Mouse (Mus musculus): Measurements from ENCODE around the gene Taldo1. TPM values are rescaled to one million over a fixed set of nuclear protein-coding genes. Genes with fewer than 3 reads are reported as not detected.

The Taldo1 gene
- 459 and 468 TPM in 2 replicates for polyA plus RNA-seq (2015; fragmentation: Nextera tagmentation; extraction: Ambion mirVana)

GRCm38 (mm10) chr7:141391625-141392551 is at the start of gene Taldo1:
Gene Taldo1, plus strand, starts transcription at chr7:141392199.
- peaks cover 2% of the 10 kb centered on the region; the same call in 1 of the 2 replicates for H3K36me3 ChIP-seq (ENCODE audit: control insufficient read depth, insufficient read depth, low read length)
- under 1% methylated on average over 57 of the region's 57 CpGs for WGBS
- TF ChIP-seq CTCF (IDR thresholded peaks at IDR 0.05; ENCODE audit: low read depth) (no peak), EP300 (optimal IDR thresholded peaks at IDR 0.05) (no peak)
- no peaks in the 10 kb centered on the region for H3K27me3 ChIP-seq (ENCODE audit: control insufficient read depth, insufficient read depth, low read length)
- peak within 1 kb of the TSS; percentile 68 for H3K4me3 ChIP-seq (ENCODE audit: low read depth, low read length)
- H3K4me1 ChIP-seq (replicated peaks; ENCODE audit: control insufficient read depth, insufficient read depth): 0 out of 2 replicates have a peak, but pooled peaks cover 3% of the 10 kb centered on the region
- H3K9me3 ChIP-seq (ENCODE audit: control insufficient read depth, low read length): no peaks in the 10 kb centered on the region
- peak; percentile 92 for ATAC-seq (ENCODE audit: low FRiP score, low TSS enrichment)
- peak within 1 kb of the TSS; percentile 77 for H3K9ac ChIP-seq (ENCODE audit: low read length)
- DNase-seq (ENCODE audit: low spot score): peak; percentile 97
- peak within 1 kb of the TSS; percentile 87 for H3K27ac ChIP-seq (replicated peaks)
- H3K4me2 ChIP-seq (replicated peaks; ENCODE audit: low read depth): peak within 1 kb of the TSS; percentile 88

DNA sequence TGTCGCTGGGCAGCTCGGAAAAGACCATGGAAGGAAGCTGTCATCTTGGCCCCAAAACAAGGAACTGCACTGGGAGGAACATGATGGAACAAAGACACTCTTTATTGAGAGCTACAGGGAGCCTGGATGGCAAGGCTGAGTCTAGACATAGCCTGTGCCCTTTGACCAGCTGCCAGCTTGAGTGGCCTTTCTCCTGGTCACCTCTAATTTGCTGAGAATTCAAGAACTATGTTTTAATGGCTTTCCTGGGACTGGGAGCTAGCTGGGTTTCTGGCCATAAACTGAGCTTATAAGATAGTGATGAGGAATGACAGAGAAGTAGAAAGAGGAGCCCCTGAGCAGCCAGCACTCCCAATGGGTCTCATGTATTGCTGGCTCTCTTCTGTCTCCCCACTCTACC is 48.8 kb upstream of the Taldo1 start:
- no peaks in the 10 kb centered on the region for H3K36me3 ChIP-seq (ENCODE audit: control insufficient read depth, insufficient read depth, low read length)
- 82% methylated on average over 2 of the region's 2 CpGs for WGBS
- no peak for TF ChIP-seq CTCF (IDR thresholded peaks at IDR 0.05; ENCODE audit: low read depth)
- no peak for TF ChIP-seq EP300 (optimal IDR thresholded peaks at IDR 0.05)
- 0 out of 2 replicates have a peak overlapping the region, but pooled peaks have one; percentile 30 for H3K27ac ChIP-seq (replicated peaks)
- no peaks in the 10 kb centered on the region for H3K4me1 ChIP-seq (replicated peaks; ENCODE audit: control insufficient read depth, insufficient read depth)
- DNase-seq (ENCODE audit: low spot score) (no peak), ATAC-seq (ENCODE audit: low FRiP score, low TSS enrichment) (no peak)
- H3K27me3 ChIP-seq (ENCODE audit: control insufficient read depth, insufficient read depth, low read length): no peaks in the 10 kb centered on the region
- no peak overlapping the region for H3K4me3 ChIP-seq (ENCODE audit: low read depth, low read length)
- no peak overlapping the region for H3K4me2 ChIP-seq (replicated peaks; ENCODE audit: low read depth)
- H3K9ac ChIP-seq (ENCODE audit: low read length): no peak overlapping the region
- H3K9me3 ChIP-seq (ENCODE audit: control insufficient read depth, low read length): no peaks in the 10 kb centered on the region

DNA sequence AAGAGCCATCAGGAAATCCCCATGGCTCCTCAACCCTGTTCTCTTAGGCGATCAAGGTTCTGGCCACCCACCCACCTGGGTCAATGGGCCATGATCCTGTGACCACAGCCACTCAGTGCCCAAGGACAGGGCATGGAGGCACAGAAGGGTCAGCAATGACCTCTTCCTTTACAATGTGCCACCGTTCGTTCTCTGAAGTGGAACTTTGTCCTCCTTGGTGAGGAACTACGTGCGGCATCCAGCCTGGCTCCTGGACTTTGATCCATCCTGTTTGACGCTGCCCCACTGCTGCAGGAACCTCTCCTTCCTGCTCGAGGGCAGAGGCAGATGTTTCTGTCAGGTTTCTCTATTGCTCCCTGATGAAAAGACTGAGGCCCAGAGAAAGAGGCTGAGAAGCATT is 48.3 kb upstream of the Taldo1 start:
- TF ChIP-seq CTCF (IDR thresholded peaks at IDR 0.05; ENCODE audit: low read depth) (no peak), EP300 (optimal IDR thresholded peaks at IDR 0.05) (no peak)
- H3K36me3 ChIP-seq (ENCODE audit: control insufficient read depth, insufficient read depth, low read length): no peaks in the 10 kb centered on the region
- H3K4me3 ChIP-seq (ENCODE audit: low read depth, low read length): no peak overlapping the region
- H3K9me3 ChIP-seq (ENCODE audit: control insufficient read depth, low read length): no peaks in the 10 kb centered on the region
- H3K27me3 ChIP-seq (ENCODE audit: control insufficient read depth, insufficient read depth, low read length): no peaks in the 10 kb centered on the region
- no peak overlapping the region for H3K4me2 ChIP-seq (replicated peaks; ENCODE audit: low read depth)
- no peaks in the 10 kb centered on the region for H3K4me1 ChIP-seq (replicated peaks; ENCODE audit: control insufficient read depth, insufficient read depth)
- WGBS: 60% methylated on average over 7 of the region's 7 CpGs
- DNase-seq (ENCODE audit: low spot score) (peak; percentile 74), ATAC-seq (ENCODE audit: low FRiP score, low TSS enrichment) (peak; percentile 22)
- peak overlapping the region; percentile 30; the same call in 1 of the 2 replicates for H3K27ac ChIP-seq (replicated peaks)
- no peak overlapping the region for H3K9ac ChIP-seq (ENCODE audit: low read length)

DNA sequence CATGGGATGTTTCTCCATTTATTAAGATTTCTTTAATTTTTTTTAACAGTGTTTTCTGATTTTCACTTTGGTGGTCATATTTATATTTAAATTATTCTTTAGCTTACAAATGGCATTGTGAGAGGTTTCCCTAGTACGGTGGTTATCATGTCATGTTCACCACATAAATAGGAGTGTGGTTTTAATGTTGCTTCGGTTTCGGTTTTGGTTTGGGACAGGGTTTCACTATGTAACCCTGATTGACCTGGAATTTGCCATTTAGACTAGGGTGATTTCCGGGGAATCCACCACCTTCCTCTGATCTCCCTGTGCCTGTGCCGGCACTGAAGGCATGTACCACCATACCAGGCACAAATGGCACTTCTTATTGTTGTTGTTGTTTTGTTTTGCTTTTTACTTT is 47.2 kb upstream of the Taldo1 start:
- ATAC-seq (ENCODE audit: low FRiP score, low TSS enrichment) (no peak), DNase-seq (ENCODE audit: low spot score) (no peak)
- Histone ChIP-seq H3K27ac (replicated peaks) (no peak overlapping the region), H3K4me2 (replicated peaks; ENCODE audit: low read depth) (no peak overlapping the region), H3K9me3 (ENCODE audit: control insufficient read depth, low read length) (no peaks in the 10 kb centered on the region), H3K4me3 (ENCODE audit: low read depth, low read length) (no peak overlapping the region), H3K4me1 (replicated peaks; ENCODE audit: control insufficient read depth, insufficient read depth) (no peaks in the 10 kb centered on the region), H3K27me3 (ENCODE audit: control insufficient read depth, insufficient read depth, low read length) (no peaks in the 10 kb centered on the region), H3K9ac (ENCODE audit: low read length) (no peak overlapping the region), H3K36me3 (ENCODE audit: control insufficient read depth, insufficient read depth, low read length) (no peaks in the 10 kb centered on the region)
- TF ChIP-seq EP300 (optimal IDR thresholded peaks at IDR 0.05): no peak
- TF ChIP-seq CTCF (IDR thresholded peaks at IDR 0.05; ENCODE audit: low read depth): no peak
- 85% methylated on average over 5 of the region's 5 CpGs for WGBS

DNA sequence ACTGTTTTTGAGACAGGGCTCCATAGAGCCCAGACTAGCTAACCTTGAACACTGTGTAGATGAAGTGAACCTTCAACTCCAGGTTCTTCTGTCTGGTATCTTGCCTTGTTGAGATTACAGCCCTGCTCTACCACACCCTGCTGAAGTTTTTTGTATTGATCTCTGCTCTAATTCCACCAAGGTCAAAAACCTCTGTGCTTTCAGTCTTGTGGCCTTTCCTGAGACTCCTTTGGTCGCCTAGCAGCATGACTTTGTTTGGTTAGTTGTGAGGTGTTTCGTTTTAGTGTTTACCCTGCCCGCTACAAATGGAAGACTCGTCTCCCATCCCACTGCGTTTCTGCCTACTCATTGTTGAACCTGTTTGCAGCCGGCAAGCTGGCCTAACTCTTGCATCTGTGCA is 40.9 kb upstream of the Taldo1 start:
- Histone ChIP-seq H3K4me3 (ENCODE audit: low read depth, low read length) (no peak overlapping the region), H3K4me2 (replicated peaks; ENCODE audit: low read depth) (no peak overlapping the region), H3K9ac (ENCODE audit: low read length) (no peak overlapping the region), H3K9me3 (ENCODE audit: control insufficient read depth, low read length) (no peaks in the 10 kb centered on the region), H3K27me3 (ENCODE audit: control insufficient read depth, insufficient read depth, low read length) (no peaks in the 10 kb centered on the region), H3K27ac (replicated peaks) (peak overlapping the region; percentile 37; the same call in 1 of the 2 replicates), H3K36me3 (ENCODE audit: control insufficient read depth, insufficient read depth, low read length) (no peaks in the 10 kb centered on the region), H3K4me1 (replicated peaks; ENCODE audit: control insufficient read depth, insufficient read depth) (no peaks in the 10 kb centered on the region)
- DNase-seq (ENCODE audit: low spot score): peak; percentile 79
- TF ChIP-seq CTCF (IDR thresholded peaks at IDR 0.05; ENCODE audit: low read depth): no peak
- TF ChIP-seq EP300 (optimal IDR thresholded peaks at IDR 0.05): no peak
- WGBS: 50% methylated on average over 6 of the region's 6 CpGs
- peak; percentile 84 for ATAC-seq (ENCODE audit: low FRiP score, low TSS enrichment)

DNA sequence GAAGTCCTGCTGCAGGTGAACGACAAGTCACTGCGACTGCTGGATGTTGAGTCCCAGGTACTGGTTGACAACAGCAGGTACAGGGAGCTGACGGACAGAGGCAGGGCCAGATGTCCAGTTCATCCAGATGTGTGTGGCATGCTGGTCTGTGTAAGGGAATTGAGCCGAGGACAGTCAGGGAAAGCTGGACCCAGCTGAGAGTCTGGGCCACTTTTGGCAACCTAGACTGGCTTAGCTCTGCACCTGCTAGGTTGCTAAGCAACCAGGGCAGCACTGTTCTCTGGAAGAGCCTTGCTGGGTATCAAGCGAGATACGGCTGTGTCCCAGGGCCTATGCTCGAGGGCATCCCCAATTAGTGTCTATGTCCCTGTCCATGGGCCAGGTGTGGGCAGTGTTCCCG is 36.9 kb upstream of the Taldo1 start:
- no peak overlapping the region for H3K9ac ChIP-seq (ENCODE audit: low read length)
- no peaks in the 10 kb centered on the region for H3K27me3 ChIP-seq (ENCODE audit: control insufficient read depth, insufficient read depth, low read length)
- no peaks in the 10 kb centered on the region for H3K9me3 ChIP-seq (ENCODE audit: control insufficient read depth, low read length)
- H3K4me3 ChIP-seq (ENCODE audit: low read depth, low read length): no peak overlapping the region
- no peaks in the 10 kb centered on the region for H3K4me1 ChIP-seq (replicated peaks; ENCODE audit: control insufficient read depth, insufficient read depth)
- H3K36me3 ChIP-seq (ENCODE audit: control insufficient read depth, insufficient read depth, low read length): no peaks in the 10 kb centered on the region
- DNase-seq (ENCODE audit: low spot score) (no peak), ATAC-seq (ENCODE audit: low FRiP score, low TSS enrichment) (no peak)
- H3K27ac ChIP-seq (replicated peaks): no peak overlapping the region
- TF ChIP-seq EP300 (optimal IDR thresholded peaks at IDR 0.05) (no peak), CTCF (IDR thresholded peaks at IDR 0.05; ENCODE audit: low read depth) (no peak)
- no peak overlapping the region for H3K4me2 ChIP-seq (replicated peaks; ENCODE audit: low read depth)
- WGBS: 83% methylated on average over 8 of the region's 8 CpGs

Data from stomach, postnatal 0 days (tissue).